Mouse (Mus musculus): Measurements from ENCODE around the gene Ikzf1. TPM values are rescaled to one million over a fixed set of nuclear protein-coding genes. Genes with fewer than 3 reads are reported as not detected.

The Ikzf1 gene
- total RNA-seq, 1 experiment from 2014 or later = 177 TPM

GRCm38 (mm10) chr11:11740603-11741002, 55.8 kb downstream of the Ikzf1 start:
- no peak for ATAC-seq (replicated peaks; ENCODE audit: insufficient number of reproducible peaks, low FRiP score, low TSS enrichment, poor library complexity, severe bottlenecking)

GRCm38 (mm10) chr11:11741574-11741973, 56.8 kb downstream of the Ikzf1 start:
- no peak for ATAC-seq (replicated peaks; ENCODE audit: insufficient number of reproducible peaks, low FRiP score, low TSS enrichment, poor library complexity, severe bottlenecking)

- ATAC-seq (replicated peaks; ENCODE audit: insufficient number of reproducible peaks, low FRiP score, low TSS enrichment, poor library complexity, severe bottlenecking) = peak; percentile 74
Measured at GRCm38 (mm10) chr11:11742626-11743025, 57.8 kb downstream of the Ikzf1 start.

GRCm38 (mm10) chr11:11744222-11744621, 59.4 kb downstream of the Ikzf1 start:
- ATAC-seq (replicated peaks; ENCODE audit: insufficient number of reproducible peaks, low FRiP score, low TSS enrichment, poor library complexity, severe bottlenecking) = no peak

- ATAC-seq (replicated peaks; ENCODE audit: insufficient number of reproducible peaks, low FRiP score, low TSS enrichment, poor library complexity, severe bottlenecking) = no peak
Measured at GRCm38 (mm10) chr11:11751091-11751490, 66.3 kb downstream of the Ikzf1 start.

GRCm38 (mm10) chr11:11752859-11753258, 68.1 kb downstream of the Ikzf1 start:
- no peak for ATAC-seq (replicated peaks; ENCODE audit: insufficient number of reproducible peaks, low FRiP score, low TSS enrichment, poor library complexity, severe bottlenecking)

- ATAC-seq (replicated peaks; ENCODE audit: insufficient number of reproducible peaks, low FRiP score, low TSS enrichment, poor library complexity, severe bottlenecking) = no peak
Measured at GRCm38 (mm10) chr11:11758121-11758520, 73.3 kb downstream of the Ikzf1 start.

- ATAC-seq (replicated peaks; ENCODE audit: insufficient number of reproducible peaks, low FRiP score, low TSS enrichment, poor library complexity, severe bottlenecking) = no peak
Measured at GRCm38 (mm10) chr11:11758883-11759282, 74.1 kb downstream of the Ikzf1 start.

GRCm38 (mm10) chr11:11763211-11763666, 78.4 kb downstream of the Ikzf1 start:
- peak; percentile 88 for ATAC-seq (replicated peaks; ENCODE audit: insufficient number of reproducible peaks, low FRiP score, low TSS enrichment, poor library complexity, severe bottlenecking)

GRCm38 (mm10) chr11:11765414-11765813, 80.6 kb downstream of the Ikzf1 start:
- ATAC-seq (replicated peaks; ENCODE audit: insufficient number of reproducible peaks, low FRiP score, low TSS enrichment, poor library complexity, severe bottlenecking) = no peak

GRCm38 (mm10) chr11:11766105-11766504, 81.3 kb downstream of the Ikzf1 start:
- ATAC-seq (replicated peaks; ENCODE audit: insufficient number of reproducible peaks, low FRiP score, low TSS enrichment, poor library complexity, severe bottlenecking) = peak; percentile 51; the same call in 1 of the 2 replicates

- ATAC-seq (replicated peaks; ENCODE audit: insufficient number of reproducible peaks, low FRiP score, low TSS enrichment, poor library complexity, severe bottlenecking) = no peak
Measured at GRCm38 (mm10) chr11:11766736-11767135, 81.9 kb downstream of the Ikzf1 start.

- no peak for ATAC-seq (replicated peaks; ENCODE audit: insufficient number of reproducible peaks, low FRiP score, low TSS enrichment, poor library complexity, severe bottlenecking)
Measured at GRCm38 (mm10) chr11:11768057-11768456, 83.3 kb downstream of the Ikzf1 start.

- ATAC-seq (replicated peaks; ENCODE audit: insufficient number of reproducible peaks, low FRiP score, low TSS enrichment, poor library complexity, severe bottlenecking) = no peak
Measured at GRCm38 (mm10) chr11:11769281-11769680, 84.5 kb downstream of the Ikzf1 start.

GRCm38 (mm10) chr11:11770691-11771090, 85.9 kb downstream of the Ikzf1 start:
- ATAC-seq (replicated peaks; ENCODE audit: insufficient number of reproducible peaks, low FRiP score, low TSS enrichment, poor library complexity, severe bottlenecking) = no peak

GRCm38 (mm10) chr11:11772196-11772595, 87.4 kb downstream of the Ikzf1 start:
- no peak for ATAC-seq (replicated peaks; ENCODE audit: insufficient number of reproducible peaks, low FRiP score, low TSS enrichment, poor library complexity, severe bottlenecking)

- ATAC-seq (replicated peaks; ENCODE audit: insufficient number of reproducible peaks, low FRiP score, low TSS enrichment, poor library complexity, severe bottlenecking) = no peak
Measured at GRCm38 (mm10) chr11:11774384-11774783, 89.6 kb downstream of the Ikzf1 start.

GRCm38 (mm10) chr11:11774893-11775292, 90.1 kb downstream of the Ikzf1 start:
- no peak for ATAC-seq (replicated peaks; ENCODE audit: insufficient number of reproducible peaks, low FRiP score, low TSS enrichment, poor library complexity, severe bottlenecking)

GRCm38 (mm10) chr11:11776071-11776821, 91.4 kb downstream of the Ikzf1 start:
- no peak for ATAC-seq (replicated peaks; ENCODE audit: insufficient number of reproducible peaks, low FRiP score, low TSS enrichment, poor library complexity, severe bottlenecking)

GRCm38 (mm10) chr11:11776822-11777174, 92.0 kb downstream of the Ikzf1 start:
- ATAC-seq (replicated peaks; ENCODE audit: insufficient number of reproducible peaks, low FRiP score, low TSS enrichment, poor library complexity, severe bottlenecking) = peak; percentile 41

- ATAC-seq (replicated peaks; ENCODE audit: insufficient number of reproducible peaks, low FRiP score, low TSS enrichment, poor library complexity, severe bottlenecking) = peak; percentile 35; the same call in 1 of the 2 replicates
Measured at GRCm38 (mm10) chr11:11777246-11777645, 92.4 kb downstream of the Ikzf1 start.
